Mouse (Mus musculus): Measurements from ENCODE around the gene Gse1. TPM values are rescaled to one million over a fixed set of nuclear protein-coding genes. Genes with fewer than 3 reads are reported as not detected.

Gse1 gene
- polyA plus RNA-seq, 1 experiment from 2014 or later: 10.6 TPM

DNA sequence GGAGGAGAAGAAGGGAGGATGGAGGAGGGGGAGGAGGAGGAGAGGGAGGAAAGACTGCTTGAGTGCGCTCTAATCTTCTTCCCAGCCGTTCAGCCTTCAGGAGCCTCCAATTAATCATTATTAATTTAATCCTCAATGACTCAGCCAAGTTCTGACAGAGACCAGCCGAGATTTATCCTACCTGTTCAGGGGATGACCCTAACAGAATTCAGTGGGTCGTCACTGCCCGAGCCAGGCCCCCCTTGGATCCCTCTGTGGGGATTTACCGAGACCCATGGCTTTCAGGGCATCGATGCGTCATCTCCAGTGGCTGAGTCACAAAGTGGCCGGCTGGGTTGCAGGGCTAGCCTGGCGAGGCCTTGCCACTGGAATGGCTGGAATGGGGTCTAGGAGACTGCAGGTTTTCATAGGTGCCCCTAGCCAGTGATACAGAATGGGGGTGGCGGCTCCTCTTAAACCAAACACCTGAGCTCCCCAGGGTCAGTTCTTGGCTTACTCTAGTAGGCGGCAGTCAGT, 90.3 kb downstream of the Gse1 start:
- Histone ChIP-seq H3K4me3 (no peak overlapping the region), H3K4me1 (peaks cover 23% of the 10 kb centered on the region), H3K27ac (no peak overlapping the region), H3K4me2 (replicated peaks) (no peak overlapping the region), H3K9ac (no peak overlapping the region), H3K27me3 (no peaks in the 10 kb centered on the region), H3K9me3 (no peaks in the 10 kb centered on the region), H3K36me3 (no peaks in the 10 kb centered on the region)
- ATAC-seq (ENCODE audit: insufficient number of reproducible peaks, insufficient read depth, low FRiP score, low TSS enrichment): no peak
- 70% methylated on average over 12 of the region's 12 CpGs for WGBS

DNA sequence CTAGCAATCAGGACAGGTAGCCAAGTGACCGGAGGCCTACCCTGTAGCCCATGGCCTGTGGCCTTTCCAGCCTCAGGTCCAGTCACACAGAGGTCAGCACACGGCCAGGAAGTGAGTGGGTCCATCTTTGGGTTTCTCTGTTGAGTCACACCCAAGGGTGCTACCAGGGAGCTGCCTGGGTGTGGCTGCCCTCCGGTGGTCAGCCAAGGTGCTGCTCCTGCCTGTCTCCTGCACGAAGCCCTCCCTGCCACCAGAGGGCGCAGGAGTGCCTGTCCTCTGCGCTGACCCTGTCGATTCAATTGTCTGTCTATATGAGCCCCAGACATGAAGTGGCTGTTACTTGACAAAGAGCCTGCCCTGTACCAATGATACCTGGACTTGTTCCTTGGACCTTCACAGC, 91.2 kb downstream of the Gse1 start:
- no peak for ATAC-seq (ENCODE audit: insufficient number of reproducible peaks, insufficient read depth, low FRiP score, low TSS enrichment)
- 25% methylated on average over 7 of the region's 7 CpGs for WGBS

DNA sequence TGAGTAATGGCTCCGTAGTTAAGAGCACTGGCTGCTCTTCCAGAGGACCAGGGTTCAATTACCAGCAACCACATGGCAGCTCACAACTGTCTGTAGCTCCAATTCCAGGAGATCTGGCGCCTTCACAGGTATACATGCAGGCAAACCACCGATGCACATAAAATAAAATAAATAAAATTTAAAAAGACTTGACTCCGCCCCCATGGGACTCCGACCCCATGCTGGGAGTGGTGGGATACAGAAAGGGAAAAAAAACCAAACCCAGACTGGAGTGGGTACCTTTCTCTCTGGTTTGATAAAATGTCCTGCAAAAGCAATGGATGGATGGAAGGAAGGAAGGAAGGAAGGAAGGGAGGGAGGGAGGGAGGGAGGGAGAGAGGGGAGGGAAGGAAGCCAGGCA, 91.9 kb downstream of the Gse1 start:
- no peaks in the 10 kb centered on the region for H3K27me3 ChIP-seq
- H3K9ac ChIP-seq: no peak overlapping the region
- H3K36me3 ChIP-seq: no peaks in the 10 kb centered on the region
- no peaks in the 10 kb centered on the region for H3K9me3 ChIP-seq
- no peak overlapping the region for H3K4me2 ChIP-seq (replicated peaks)
- 82% methylated on average over 5 of the region's 5 CpGs for WGBS
- ATAC-seq (ENCODE audit: insufficient number of reproducible peaks, insufficient read depth, low FRiP score, low TSS enrichment): no peak
- H3K27ac ChIP-seq: no peak overlapping the region
- H3K4me3 ChIP-seq: no peak overlapping the region
- peaks cover 32% of the 10 kb centered on the region for H3K4me1 ChIP-seq

More for the DNA sequence above, 91.2 kb downstream of the Gse1 start:
- no peaks in the 10 kb centered on the region for H3K36me3 ChIP-seq
- no peaks in the 10 kb centered on the region for H3K27me3 ChIP-seq
- no peak overlapping the region for H3K27ac ChIP-seq
- H3K9me3 ChIP-seq: no peaks in the 10 kb centered on the region
- H3K4me2 ChIP-seq (replicated peaks): no peak overlapping the region
- H3K9ac ChIP-seq: no peak overlapping the region
- H3K4me3 ChIP-seq: no peak overlapping the region
- peaks cover 29% of the 10 kb centered on the region for H3K4me1 ChIP-seq

DNA sequence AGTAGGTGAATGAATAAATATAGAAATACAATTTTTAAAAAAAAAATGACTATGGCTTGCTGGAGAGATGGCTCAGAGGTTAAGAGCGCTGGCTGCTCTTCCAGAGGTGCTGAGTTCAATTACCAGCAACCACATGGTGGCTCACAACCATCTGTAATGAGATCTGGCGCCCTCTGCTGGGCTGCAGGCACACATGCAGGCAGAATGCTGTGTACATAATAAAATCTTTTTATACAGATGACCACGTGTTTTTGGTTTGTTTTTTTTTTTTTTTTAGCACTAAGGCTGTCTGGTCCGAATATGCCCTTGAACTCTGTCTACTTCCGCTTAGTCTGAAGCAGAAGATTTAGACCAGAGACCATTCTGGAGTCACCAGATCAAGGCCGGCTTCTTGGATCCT, 93.5 kb downstream of the Gse1 start:
- no peak overlapping the region for H3K27ac ChIP-seq
- no peak overlapping the region for H3K4me2 ChIP-seq (replicated peaks)
- no peak for ATAC-seq (ENCODE audit: insufficient number of reproducible peaks, insufficient read depth, low FRiP score, low TSS enrichment)
- H3K4me1 ChIP-seq: peaks cover 37% of the 10 kb centered on the region
- H3K9me3 ChIP-seq: no peaks in the 10 kb centered on the region
- H3K36me3 ChIP-seq: no peaks in the 10 kb centered on the region
- H3K27me3 ChIP-seq: no peaks in the 10 kb centered on the region
- WGBS: 33% methylated on average over 6 of the region's 6 CpGs
- H3K4me3 ChIP-seq: no peak overlapping the region
- no peak overlapping the region for H3K9ac ChIP-seq

DNA sequence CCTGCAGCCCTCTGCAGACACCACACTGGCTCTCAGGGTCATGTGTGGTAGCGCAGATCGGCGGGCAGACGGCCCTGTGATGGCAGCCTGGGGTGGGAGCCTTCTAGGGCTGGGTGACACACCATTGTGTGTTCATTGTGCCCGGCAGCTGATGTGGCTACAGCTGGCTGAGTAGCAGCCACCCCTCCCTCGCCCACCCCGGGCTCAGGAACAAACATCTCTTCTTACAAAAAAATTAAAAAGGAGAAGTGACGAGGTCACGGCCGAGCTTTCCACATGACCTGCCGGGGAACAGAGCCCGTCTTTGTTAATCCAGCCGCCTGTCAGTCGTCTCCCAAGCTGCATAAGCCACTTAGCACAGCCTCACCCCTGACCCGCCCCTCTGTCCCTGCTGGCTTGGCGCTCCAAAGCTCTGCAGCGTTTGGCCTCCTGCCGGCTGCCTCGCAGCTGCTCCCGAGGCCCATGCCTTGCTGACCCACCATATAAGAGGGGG, 94.7 kb downstream of the Gse1 start:
- 4% methylated on average over 20 of the region's 20 CpGs for WGBS
- Histone ChIP-seq H3K9ac (peak overlapping the region; percentile 15; the same call in 1 of the 2 replicates), H3K4me2 (replicated peaks) (peak overlapping the region; percentile 13; the same call in 1 of the 2 replicates), H3K4me3 (no peak overlapping the region), H3K27ac (peak overlapping the region; percentile 56), H3K4me1 (peaks cover 36% of the 10 kb centered on the region), H3K9me3 (no peaks in the 10 kb centered on the region), H3K36me3 (no peaks in the 10 kb centered on the region), H3K27me3 (no peaks in the 10 kb centered on the region)
- ATAC-seq (ENCODE audit: insufficient number of reproducible peaks, insufficient read depth, low FRiP score, low TSS enrichment): peak; percentile 22; the same call in 1 of the 2 replicates

DNA sequence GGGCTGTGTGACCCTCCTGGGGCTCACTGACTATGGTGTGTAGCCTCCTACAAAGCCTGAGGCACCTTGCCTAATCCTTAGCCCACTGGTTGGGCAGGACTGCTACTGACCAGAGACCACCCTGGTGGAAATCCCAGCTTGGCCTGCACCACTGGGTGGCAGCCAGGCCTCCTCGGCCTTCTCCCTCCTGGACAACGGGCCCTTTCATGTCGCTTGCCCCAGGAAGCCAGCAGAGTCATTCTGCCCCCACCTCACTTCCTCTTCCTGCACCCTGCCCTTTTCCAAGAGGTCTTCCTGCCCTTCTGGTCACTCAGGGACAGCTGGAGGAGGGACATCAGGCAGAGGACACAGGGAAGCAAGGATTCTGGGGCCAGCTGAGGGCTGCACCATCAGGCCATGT, 96.3 kb downstream of the Gse1 start:
- peaks cover 33% of the 10 kb centered on the region for H3K4me1 ChIP-seq
- ATAC-seq (ENCODE audit: insufficient number of reproducible peaks, insufficient read depth, low FRiP score, low TSS enrichment): no peak
- no peaks in the 10 kb centered on the region for H3K36me3 ChIP-seq
- H3K27ac ChIP-seq: peak overlapping the region; percentile 1; the same call in 1 of the 2 replicates
- no peaks in the 10 kb centered on the region for H3K9me3 ChIP-seq
- WGBS: 25% methylated on average over 3 of the region's 3 CpGs
- no peak overlapping the region for H3K4me3 ChIP-seq
- no peaks in the 10 kb centered on the region for H3K27me3 ChIP-seq
- no peak overlapping the region for H3K4me2 ChIP-seq (replicated peaks)
- H3K9ac ChIP-seq: no peak overlapping the region

DNA sequence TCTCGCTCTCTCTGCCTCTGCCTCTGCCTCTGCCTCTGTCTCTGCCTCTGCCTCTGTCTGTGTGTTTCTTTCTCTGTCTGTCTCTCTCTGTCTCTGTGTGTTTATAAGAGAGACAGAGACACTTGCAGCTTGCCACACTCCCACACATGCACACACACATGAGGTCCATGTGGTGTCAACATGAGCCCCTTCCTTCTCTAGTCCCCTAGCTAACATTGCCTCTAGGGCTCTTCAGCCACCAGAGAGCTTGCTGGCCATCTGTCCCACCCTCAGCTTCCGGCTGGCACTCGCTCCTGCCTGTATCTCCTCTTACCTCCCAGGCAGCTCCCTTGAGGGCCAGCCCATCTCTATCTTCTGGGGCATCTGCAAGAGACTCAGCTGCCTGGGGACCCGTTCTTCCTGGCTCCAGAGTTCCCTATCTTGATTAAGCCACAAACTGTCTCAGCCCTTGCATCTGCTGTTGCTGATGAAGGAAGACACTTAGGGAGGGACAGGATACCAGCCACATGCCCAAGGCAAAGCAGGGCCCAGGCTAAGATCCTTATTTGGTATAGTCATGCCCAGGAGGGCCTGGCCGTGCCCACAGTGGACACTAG, 97.0 kb downstream of the Gse1 start:
- H3K36me3 ChIP-seq: no peaks in the 10 kb centered on the region
- no peak overlapping the region for H3K9ac ChIP-seq
- ATAC-seq (ENCODE audit: insufficient number of reproducible peaks, insufficient read depth, low FRiP score, low TSS enrichment): no peak
- 59% methylated on average over 5 of the region's 5 CpGs for WGBS
- no peak overlapping the region for H3K4me2 ChIP-seq (replicated peaks)
- H3K4me3 ChIP-seq: no peak overlapping the region
- no peaks in the 10 kb centered on the region for H3K27me3 ChIP-seq
- H3K9me3 ChIP-seq: no peaks in the 10 kb centered on the region
- peaks cover 33% of the 10 kb centered on the region for H3K4me1 ChIP-seq
- 0 out of 2 replicates have a peak overlapping the region, but pooled peaks have one; percentile 1 for H3K27ac ChIP-seq

DNA sequence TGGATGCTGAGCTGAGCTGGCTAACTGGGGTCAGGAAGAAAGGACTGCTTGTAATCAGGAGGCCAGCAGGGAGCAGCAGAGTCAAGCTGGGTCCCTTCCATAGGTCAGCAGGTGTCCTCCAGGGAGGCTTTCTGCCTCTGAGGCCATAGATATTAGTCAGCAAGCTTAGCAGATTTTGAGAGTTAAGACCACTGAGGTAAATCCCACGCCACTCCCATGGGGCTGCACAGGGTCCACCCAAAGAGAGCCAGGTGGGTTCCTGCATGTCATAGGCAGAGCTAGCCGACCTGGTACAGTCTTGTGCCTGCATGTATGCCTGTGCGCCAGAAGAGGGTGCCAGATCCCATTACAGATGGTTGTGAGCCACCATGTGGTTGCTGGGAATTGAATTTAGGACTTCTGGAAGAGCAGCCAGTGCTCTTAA, 98.9 kb downstream of the Gse1 start:
- Histone ChIP-seq H3K9me3 (no peaks in the 10 kb centered on the region), H3K27me3 (no peaks in the 10 kb centered on the region), H3K9ac (no peak overlapping the region), H3K4me1 (peaks cover 43% of the 10 kb centered on the region), H3K4me2 (replicated peaks) (no peak overlapping the region), H3K27ac (no peak overlapping the region), H3K36me3 (no peaks in the 10 kb centered on the region), H3K4me3 (no peak overlapping the region)
- ATAC-seq (ENCODE audit: insufficient number of reproducible peaks, insufficient read depth, low FRiP score, low TSS enrichment): no peak
- 44% methylated on average over 3 of the region's 3 CpGs for WGBS

DNA sequence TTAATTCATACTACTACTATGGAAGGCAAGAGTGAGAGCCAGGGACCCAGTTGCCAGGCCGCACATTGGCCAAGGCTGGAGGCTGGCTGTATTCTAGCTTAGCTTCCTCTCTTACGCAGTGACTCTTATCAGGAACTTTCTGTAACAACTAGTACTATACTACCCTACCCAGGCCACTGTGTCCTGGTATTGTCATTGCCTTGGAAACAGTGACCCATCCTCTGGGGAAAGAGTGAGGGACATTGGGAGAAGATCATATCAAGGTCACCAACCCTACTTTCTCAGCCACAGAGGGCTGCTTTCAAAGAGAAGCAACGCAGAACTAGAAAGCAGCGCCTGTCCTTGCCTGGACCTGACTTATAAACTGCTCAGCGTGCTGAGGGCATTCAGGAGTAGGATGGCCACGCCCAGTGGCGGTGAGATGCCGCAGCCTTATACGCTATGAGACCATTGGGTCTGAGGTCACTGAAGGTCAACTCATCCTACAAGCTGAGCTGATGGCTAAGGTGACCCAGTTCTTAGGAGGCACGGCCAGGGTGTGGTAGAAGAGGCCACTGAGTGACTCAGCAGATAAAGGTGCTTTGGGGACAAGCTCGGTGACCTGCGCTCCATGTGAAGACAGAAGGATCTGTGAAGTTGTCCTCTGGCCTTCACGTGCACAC, 100.2 kb downstream of the Gse1 start:
- 89% methylated on average over 13 of the region's 13 CpGs for WGBS
- Histone ChIP-seq H3K9me3 (no peaks in the 10 kb centered on the region), H3K4me1 (peaks cover 30% of the 10 kb centered on the region)

DNA sequence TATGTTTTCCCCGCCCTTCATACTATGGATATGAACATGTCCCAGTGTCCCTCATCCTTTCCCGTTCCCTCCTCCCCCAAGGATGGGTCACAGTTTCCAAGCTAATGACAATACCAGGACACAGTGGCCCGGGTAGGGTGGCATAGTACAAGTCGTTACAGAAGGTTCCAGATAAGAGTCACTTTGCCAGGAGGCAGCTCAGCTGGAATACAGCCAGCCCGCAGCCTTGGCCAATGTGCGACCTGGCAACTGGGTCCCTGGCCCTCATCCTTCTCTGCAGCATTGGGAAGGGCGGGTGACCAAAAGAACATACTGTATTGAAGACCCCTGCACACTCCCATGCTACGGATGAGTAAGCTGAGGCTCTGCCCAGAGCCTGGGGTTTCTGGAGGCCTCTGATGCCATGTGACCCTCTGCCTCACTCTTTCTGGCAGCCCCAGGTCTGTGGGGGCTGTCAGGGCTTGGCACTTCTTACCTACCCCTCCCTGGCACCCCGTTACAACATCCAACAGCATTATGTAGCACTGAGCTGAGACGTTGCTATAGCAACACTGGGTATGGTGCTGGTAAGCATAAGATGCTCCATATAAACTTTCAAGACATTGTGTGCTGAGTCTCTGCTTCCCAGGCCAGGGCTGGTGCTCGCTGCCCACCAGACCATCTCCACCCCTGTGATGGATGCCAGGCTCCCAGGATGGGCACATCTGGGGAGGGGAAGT, 100.9 kb downstream of the Gse1 start:
- no peak overlapping the region for H3K4me3 ChIP-seq
- H3K27me3 ChIP-seq: no peaks in the 10 kb centered on the region
- no peak overlapping the region for H3K27ac ChIP-seq
- no peak overlapping the region for H3K4me2 ChIP-seq (replicated peaks)
- H3K4me1 ChIP-seq: peaks cover 23% of the 10 kb centered on the region
- H3K36me3 ChIP-seq: no peaks in the 10 kb centered on the region
- no peak for ATAC-seq (ENCODE audit: insufficient number of reproducible peaks, insufficient read depth, low FRiP score, low TSS enrichment)
- H3K9me3 ChIP-seq: no peaks in the 10 kb centered on the region
- no peak overlapping the region for H3K9ac ChIP-seq
- WGBS: 91% methylated on average over 11 of the region's 11 CpGs

More for the DNA sequence above, 100.2 kb downstream of the Gse1 start:
- Histone ChIP-seq H3K27ac (no peak overlapping the region), H3K4me2 (replicated peaks) (no peak overlapping the region), H3K9ac (no peak overlapping the region), H3K4me3 (no peak overlapping the region), H3K36me3 (no peaks in the 10 kb centered on the region), H3K27me3 (no peaks in the 10 kb centered on the region)
- ATAC-seq (ENCODE audit: insufficient number of reproducible peaks, insufficient read depth, low FRiP score, low TSS enrichment): no peak

DNA sequence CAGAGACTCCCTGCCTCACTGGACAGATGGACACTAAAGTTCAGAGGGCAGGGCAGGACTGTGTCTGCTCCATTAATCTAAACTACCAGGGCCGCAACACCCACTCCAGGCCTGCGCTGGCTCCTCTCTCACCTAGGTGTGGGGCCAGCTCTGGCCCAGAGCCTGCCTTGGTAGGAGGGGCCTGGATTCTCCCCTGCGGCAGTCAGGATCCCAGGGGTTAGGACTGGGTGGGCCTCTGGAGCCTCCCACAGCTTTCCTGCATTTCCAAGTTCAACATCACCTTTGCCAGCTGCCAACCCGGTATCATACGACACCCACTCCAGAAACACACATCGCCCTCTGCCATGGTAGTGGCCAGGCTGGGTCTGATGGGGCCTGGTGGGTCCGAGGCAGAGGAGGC, 102.8 kb downstream of the Gse1 start:
- Histone ChIP-seq H3K9ac (peak overlapping the region; percentile 24; the same call in 1 of the 2 replicates), H3K4me1 (peaks cover 30% of the 10 kb centered on the region), H3K4me2 (replicated peaks) (no peak overlapping the region), H3K9me3 (no peaks in the 10 kb centered on the region), H3K27me3 (no peaks in the 10 kb centered on the region), H3K4me3 (no peak overlapping the region), H3K27ac (peak overlapping the region; percentile 38), H3K36me3 (no peaks in the 10 kb centered on the region)
- no peak for ATAC-seq (ENCODE audit: insufficient number of reproducible peaks, insufficient read depth, low FRiP score, low TSS enrichment)
- 66% methylated on average over 7 of the region's 7 CpGs for WGBS
